Mouse (Mus musculus) liver, adult 2 months (tissue): Measurements from ENCODE around the gene Sept9. TPM values are rescaled to one million over a fixed set of nuclear protein-coding genes. Genes with fewer than 3 reads are reported as not detected.

Experiments used
- DNase-seq: peaks from one replicate; pipeline ENCODE4 v3.0.0-alpha.2; 2011; ENCODE audit warnings: low read depth, low spot score; ENCODE audit errors: extremely low read depth
- H3K27ac ChIP-seq: fragments of 200-500 bp; replicated peaks from 2 replicates; pipeline ENCODE4 v1.5.1; 2012; ENCODE audit warnings: low read depth, mild to moderate bottlenecking, control low read depth, inconsistent platforms, low read length; ENCODE audit not compliant: insufficient read depth
- H3K27me3 ChIP-seq: fragments of 200-500 bp; 2 replicates; pipeline ENCODE4 v1.6.1; 2012; ENCODE audit warnings: mild to moderate bottlenecking, moderate library complexity, low read length, inconsistent platforms; ENCODE audit not compliant: control insufficient read depth, insufficient read depth
- H3K36me3 ChIP-seq: fragments of 200-500 bp; 2 replicates; pipeline ENCODE4 v1.6.1; 2012; ENCODE audit warnings: low read length, inconsistent platforms; ENCODE audit not compliant: control insufficient read depth, insufficient read depth
- H3K4me1 ChIP-seq: fragments of 200-500 bp; 2 replicates; pipeline ENCODE4 v1.6.1; 2011; ENCODE audit warnings: low read length; ENCODE audit not compliant: control insufficient read depth, insufficient read depth
- H3K4me3 ChIP-seq: fragments of 200-500 bp; 2 replicates; pipeline ENCODE4 v1.5.1; 2011; ENCODE audit warnings: low read depth, mild to moderate bottlenecking, control low read depth, low read length, moderate library complexity; ENCODE audit not compliant: insufficient read depth
- H3K79me2 ChIP-seq: fragments of 200-500 bp; 2 replicates; pipeline ENCODE4 v1.6.1; 2012; ENCODE audit warnings: inconsistent platforms, mild to moderate bottlenecking, low read length, moderate library complexity; ENCODE audit not compliant: control insufficient read depth, insufficient read depth
- H3K9ac ChIP-seq: fragments of 200-500 bp; 2 replicates; pipeline ENCODE4 v1.6.1; 2012; ENCODE audit warnings: low read depth, mild to moderate bottlenecking, control low read depth, inconsistent platforms, low read length
- CTCF ChIP-seq: fragments of 200-500 bp; IDR thresholded peaks from 2 replicates; pipeline ENCODE4 v1.5.1; 2011; ENCODE audit warnings: low read depth, low read length, control low read depth
- POLR2A ChIP-seq: fragments of 200-500 bp; IDR thresholded peaks from 2 replicates; pipeline ENCODE4 v1.6.1; 2011; ENCODE audit warnings: low read length, control low read depth; ENCODE audit not compliant: insufficient read depth; ENCODE audit errors: extremely low read depth
- WGBS: fragments of 180-500 bp; shearing (Covaris S2); methylation state at CpG from one replicate; pipeline ENCODE4 v1.1.7; 2018; 5-methylcytosine and 5-hydroxymethylcytosine counted together
- polyA plus RNA-seq: library from polyadenylated mRNA; depleted of rRNA; stranded (reverse); fragments of >200 nt; gene quantifications from 2 replicates; pipeline ENCODE4 v1.2.3, GENCODE M21; 2012
- total RNA-seq: library from RNA; depleted of rRNA; stranded (reverse); fragments of >200 nt; gene quantifications from 2 replicates; pipeline ENCODE4 v1.2.3, GENCODE M21; 2014

Gene Sept9
- total and polyA plus RNA-seq, 2 experiments = 18.8 to 21.2 TPM

DNA sequence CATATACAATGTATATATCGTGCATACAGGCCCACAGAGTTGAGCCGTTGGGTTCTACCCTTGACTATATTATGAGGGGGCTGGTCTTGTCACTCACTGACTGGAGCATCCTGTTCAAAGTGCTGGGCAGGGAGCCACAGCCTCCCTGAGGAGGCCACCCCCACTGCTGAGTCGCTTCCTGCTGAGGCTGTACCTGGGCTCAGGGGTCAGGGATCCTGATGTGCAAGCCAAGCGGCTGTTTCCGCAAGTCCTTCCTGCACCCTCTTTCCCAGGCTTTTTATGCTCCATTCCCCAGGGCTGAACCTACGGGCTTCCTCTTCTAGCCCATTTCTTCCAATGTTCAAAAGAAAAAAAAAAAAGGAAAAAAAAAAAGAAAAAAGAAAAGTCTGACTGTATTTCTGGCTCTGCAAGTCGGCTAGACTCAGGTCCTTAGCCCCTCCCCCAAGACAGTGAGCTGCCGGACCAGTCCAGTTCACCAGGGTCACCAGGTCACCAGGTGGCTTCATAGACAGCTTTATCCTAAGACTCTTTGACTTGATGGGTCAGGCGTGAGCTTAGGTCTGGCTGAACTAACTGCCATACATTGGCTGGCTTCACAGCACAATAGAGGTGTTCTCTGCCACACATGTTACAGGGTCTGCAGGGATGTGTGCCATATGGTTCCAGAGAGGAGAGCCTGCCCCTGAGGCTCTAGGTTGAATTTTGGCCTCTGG is 63.8 kb downstream of the Sept9 start:
- Histone ChIP-seq H3K4me1 (peaks cover 6% of the 10 kb centered on the region), H3K27ac (no peak overlapping the region; the same call in 1 of the 2 replicates), H3K4me3 (no peak overlapping the region), H3K9ac (no peak overlapping the region), H3K27me3 (no peaks in the 10 kb centered on the region), H3K79me2 (peaks cover 20% of the 10 kb centered on the region; the same call in 1 of the 2 replicates), H3K36me3 (no peaks in the 10 kb centered on the region)
- 35% methylated on average over 9 of the region's 9 CpGs for WGBS
- peak; percentile 36 for DNase-seq
- TF ChIP-seq CTCF = no peak
- no peak for TF ChIP-seq POLR2A

GRCm38 (mm10) chr11:117264162-117265021 is 64.9 kb downstream of the Sept9 start:
- 79% methylated on average over 13 of the region's 13 CpGs for WGBS
- Histone ChIP-seq H3K27ac (peak overlapping the region; percentile 22; the same call in 1 of the 2 replicates), H3K4me3 (no peak overlapping the region), H3K27me3 (no peaks in the 10 kb centered on the region), H3K9ac (no peak overlapping the region), H3K36me3 (no peaks in the 10 kb centered on the region), H3K79me2 (peaks cover 29% of the 10 kb centered on the region; the same call in 1 of the 2 replicates), H3K4me1 (peaks cover 17% of the 10 kb centered on the region)
- DNase-seq = no peak
- no peak for TF ChIP-seq POLR2A
- no peak for TF ChIP-seq CTCF

GRCm38 (mm10) chr11:117265270-117265980 is 66.0 kb downstream of the Sept9 start:
- peak overlapping the region; percentile 59 for H3K27ac ChIP-seq
- H3K9ac ChIP-seq = peak overlapping the region; percentile 86; the same call in 1 of the 2 replicates
- H3K36me3 ChIP-seq = no peaks in the 10 kb centered on the region
- no peak for TF ChIP-seq POLR2A
- TF ChIP-seq CTCF = no peak
- peaks cover 18% of the 10 kb centered on the region for H3K4me1 ChIP-seq
- peak overlapping the region; percentile 72 for H3K4me3 ChIP-seq
- H3K79me2 ChIP-seq = peaks cover 37% of the 10 kb centered on the region; the same call in 1 of the 2 replicates
- no peaks in the 10 kb centered on the region for H3K27me3 ChIP-seq
- WGBS = 19% methylated on average over 18 of the region's 18 CpGs
- no peak for DNase-seq

GRCm38 (mm10) chr11:117265981-117266905 is 66.8 kb downstream of the Sept9 start:
- Histone ChIP-seq H3K9ac (peak overlapping the region; percentile 86), H3K36me3 (no peaks in the 10 kb centered on the region), H3K4me1 (peaks cover 18% of the 10 kb centered on the region), H3K4me3 (peak overlapping the region; percentile 72), H3K27ac (peak overlapping the region; percentile 76), H3K27me3 (no peaks in the 10 kb centered on the region), H3K79me2 (peaks cover 45% of the 10 kb centered on the region)
- 3% methylated on average over 67 of the region's 69 CpGs for WGBS
- TF ChIP-seq POLR2A (no peak), CTCF (no peak)
- DNase-seq = peak; percentile 34
